Mouse (Mus musculus) spleen, postnatal 36 days (tissue): ENCODE measurements at regions not wholly inside any gene's neighbourhood (a gene's known extent, or its start where the extent isn't known, plus 50 kb on each side); places are given as distances from the start of the nearest gene placed in this dataset.

Experiments used
- DNase-seq, 2 experiments: peaks; one replicate each; pipeline ENCODE4 v3.0.0; 2022; ENCODE audit warnings: low spot score in 2 of 2, mixed read lengths in 1 of 2

- no peak for DNase-seq
Observed at GRCm38 (mm10) chr9:61765366-61765765, 149.0 kb downstream of the Rplp1 start.

- DNase-seq: no peak
Observed at GRCm38 (mm10) chr9:61757806-61758205, 156.5 kb downstream of the Rplp1 start.

- DNase-seq: no peak
Observed at GRCm38 (mm10) chr9:61756801-61757342, 157.5 kb downstream of the Rplp1 start.

- DNase-seq: no peak
Observed at GRCm38 (mm10) chr9:61756224-61756800, 158.0 kb downstream of the Rplp1 start.

DNA sequence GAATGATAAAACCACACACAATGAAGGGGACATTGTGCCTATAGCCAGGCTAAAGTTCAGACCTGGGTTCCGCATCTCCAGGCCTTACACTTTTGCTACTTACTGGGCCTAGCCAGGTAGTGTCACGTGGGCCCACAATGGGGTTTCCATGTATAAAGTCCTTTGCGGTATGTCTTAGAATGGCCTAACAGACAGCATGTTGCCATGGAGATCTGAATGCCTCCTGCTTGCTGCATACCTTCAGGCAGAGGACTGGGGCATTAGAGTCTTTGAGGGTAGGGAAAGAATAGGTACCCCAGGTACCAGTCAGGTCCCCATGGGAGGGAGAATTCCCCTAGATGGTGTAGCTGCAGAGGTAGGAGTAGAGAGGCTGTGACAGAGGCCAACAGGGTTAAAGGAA, 159.0 kb downstream of the Rplp1 start:
- no peak for DNase-seq

GRCm38 (mm10) chr9:61753795-61754194, 160.5 kb downstream of the Rplp1 start:
- DNase-seq: no peak

GRCm38 (mm10) chr9:61749201-61749600, 165.1 kb downstream of the Rplp1 start:
- no peak for DNase-seq

DNA sequence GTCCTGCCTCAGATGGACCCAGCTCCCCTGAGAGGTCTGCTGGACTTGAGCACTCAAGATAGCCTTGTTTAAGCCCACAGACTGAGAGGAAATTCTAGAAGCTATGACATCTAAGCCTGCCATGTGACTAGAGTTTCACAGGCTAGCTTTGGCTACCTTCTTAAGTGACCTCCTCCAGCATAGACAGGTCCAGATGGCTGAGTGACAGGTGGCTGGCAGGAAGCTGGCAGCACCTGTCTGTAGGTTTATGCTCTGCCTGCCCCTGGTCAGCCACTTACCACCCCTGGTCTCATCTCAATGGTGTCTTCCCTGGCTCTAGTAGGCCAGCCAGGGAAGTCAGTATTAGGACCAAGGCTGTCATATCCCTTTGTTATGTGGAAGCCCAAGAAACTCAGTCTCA, 165.9 kb downstream of the Rplp1 start:
- no peak for DNase-seq

- no peak for DNase-seq
Observed at GRCm38 (mm10) chr9:61746401-61746800, 167.9 kb downstream of the Rplp1 start.

GRCm38 (mm10) chr9:61745301-61745801, 169.0 kb downstream of the Rplp1 start:
- DNase-seq: no peak

DNA sequence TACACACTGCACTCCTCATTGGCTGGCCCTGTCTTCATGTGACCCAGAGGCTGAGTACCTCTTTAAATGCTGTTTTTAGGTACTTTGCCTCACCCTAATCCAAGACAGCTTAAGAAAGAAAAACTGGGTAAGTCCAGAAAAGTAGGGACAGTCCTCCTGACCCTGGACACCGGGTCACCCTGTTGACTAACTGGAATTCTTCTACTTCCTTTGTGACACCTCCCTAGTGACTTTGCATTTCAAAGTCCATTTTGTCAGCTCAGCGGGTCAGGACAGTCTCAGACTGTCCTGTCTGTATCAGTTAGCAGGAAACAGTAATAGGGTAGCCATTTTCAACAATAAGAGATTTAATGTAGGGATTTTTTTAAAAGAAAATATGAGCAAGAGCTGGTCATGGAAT, 180.8 kb downstream of the Rplp1 start:
- no peak for DNase-seq

GRCm38 (mm10) chr9:61732747-61733146, 181.6 kb downstream of the Rplp1 start:
- no peak for DNase-seq

- DNase-seq: no peak
Observed at GRCm38 (mm10) chr9:61728115-61728514, 186.2 kb downstream of the Rplp1 start.

GRCm38 (mm10) chr9:61727651-61728050, 186.7 kb downstream of the Rplp1 start:
- DNase-seq: no peak

DNA sequence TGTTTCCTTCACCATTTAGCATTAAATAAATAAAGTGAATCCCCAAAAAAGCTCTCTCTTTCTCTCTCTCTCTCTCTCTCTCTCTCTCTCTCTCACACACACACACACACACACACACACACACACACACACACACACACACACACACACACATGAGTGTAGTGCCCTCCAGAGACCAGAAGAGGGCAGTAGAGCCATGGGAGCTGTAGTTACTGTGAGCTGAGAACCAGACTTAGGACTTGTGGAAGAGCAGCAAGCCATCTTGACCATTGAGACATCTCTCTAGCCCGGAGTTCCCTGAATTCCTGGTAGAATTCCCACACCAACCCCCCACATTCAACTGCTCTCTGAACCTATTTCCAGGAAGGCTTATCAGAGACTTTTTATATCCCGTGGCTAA, 190.3 kb downstream of the Rplp1 start:
- no peak for DNase-seq

GRCm38 (mm10) chr9:61723021-61723581, 191.2 kb downstream of the Rplp1 start:
- DNase-seq: no peak

GRCm38 (mm10) chr9:61721851-61722250, 192.5 kb downstream of the Rplp1 start:
- no peak for DNase-seq

DNA sequence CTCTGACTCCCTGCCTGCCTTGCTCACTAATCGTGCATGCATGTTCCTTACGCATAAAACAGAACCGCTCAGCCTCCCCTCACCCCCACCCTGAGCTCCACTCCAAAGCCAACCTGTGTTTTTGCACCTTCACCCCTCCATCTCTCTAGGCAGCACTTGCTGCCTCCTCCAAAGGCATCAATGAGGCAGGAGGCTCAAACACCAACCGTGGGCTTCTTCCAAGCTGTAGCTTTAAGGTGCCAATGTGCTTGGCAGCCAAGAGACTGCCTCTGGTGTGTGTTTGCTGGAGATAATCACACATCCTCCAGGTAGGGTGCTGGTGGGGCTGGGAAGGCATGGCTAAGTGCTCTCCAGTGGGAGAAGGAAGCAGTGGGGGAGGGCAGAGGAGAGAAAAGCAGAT, 193.3 kb downstream of the Rplp1 start:
- DNase-seq: no peak

DNA sequence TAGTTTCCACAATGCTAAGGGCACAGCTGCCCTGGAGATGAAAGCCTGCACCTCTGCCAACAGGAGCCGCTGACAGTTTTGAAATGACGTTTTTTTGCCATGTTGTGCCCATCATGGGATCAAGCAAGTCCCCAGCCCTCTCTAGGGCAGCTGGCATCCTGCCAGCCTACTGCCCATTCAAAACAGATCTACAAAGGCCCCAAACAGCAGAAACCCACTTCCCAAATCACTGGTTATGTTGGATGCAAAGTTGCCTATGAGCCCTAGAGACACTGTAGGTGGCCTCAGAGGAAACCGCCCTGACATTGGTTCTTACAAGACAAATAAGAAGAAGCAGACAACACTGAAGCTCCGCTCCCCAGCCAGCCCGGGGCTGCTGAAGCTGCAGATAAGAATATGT, 194.1 kb downstream of the Rplp1 start:
- DNase-seq: no peak

DNA sequence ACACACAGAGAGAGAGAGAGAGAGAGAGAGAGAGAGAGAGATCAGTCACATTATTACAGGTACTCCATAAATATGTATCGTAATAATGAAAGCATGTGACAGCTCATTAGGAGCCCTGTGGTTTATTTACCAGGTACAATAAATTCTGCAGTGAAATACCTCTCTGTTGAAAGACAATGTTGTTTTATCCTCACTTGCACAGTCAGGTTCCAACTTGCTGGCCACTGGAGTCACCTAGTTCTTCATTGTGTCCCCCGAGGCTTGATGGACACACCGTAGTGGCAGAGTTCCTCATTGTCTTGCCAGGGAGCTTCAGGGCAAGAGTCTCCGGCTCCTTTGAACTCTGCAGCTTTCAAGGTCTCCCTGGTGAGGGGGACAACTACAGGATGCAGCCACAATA, 197.6 kb downstream of the Rplp1 start:
- DNase-seq: no peak

DNA sequence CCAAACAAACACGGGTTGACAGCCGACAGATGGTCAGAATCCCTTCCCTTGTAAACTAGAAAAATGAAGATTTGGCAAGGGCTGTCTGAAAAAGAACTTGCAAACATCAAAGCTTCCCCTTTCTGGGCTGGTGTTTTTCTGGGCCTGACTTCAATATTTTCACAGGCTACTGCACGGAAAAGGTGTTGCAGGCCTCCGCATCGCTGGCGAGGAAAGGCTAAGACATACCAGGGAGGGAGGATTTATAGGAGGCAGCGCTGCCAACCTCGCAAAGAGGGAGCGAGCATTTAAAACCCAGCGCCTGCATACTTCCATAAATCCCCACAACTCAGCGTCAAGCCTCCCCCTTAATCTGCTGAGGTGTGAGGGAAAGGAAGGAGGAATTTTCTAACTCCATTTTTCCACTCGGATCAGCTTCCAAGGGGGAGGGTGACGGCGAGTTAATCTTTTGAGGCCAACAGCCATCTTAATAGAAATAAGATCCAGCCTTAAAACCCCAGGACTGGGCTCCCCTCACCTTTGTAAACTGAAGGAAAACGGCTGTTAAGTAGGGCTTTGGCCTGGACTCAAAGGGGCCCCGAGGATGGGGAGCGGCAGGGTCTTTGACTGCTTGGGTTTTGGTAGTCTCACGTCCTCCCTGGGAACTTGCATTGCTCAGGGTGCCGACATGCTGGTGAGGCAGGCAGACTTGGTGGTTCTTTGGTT, 199.9 kb downstream of the Rplp1 start:
- DNase-seq: no peak

DNA sequence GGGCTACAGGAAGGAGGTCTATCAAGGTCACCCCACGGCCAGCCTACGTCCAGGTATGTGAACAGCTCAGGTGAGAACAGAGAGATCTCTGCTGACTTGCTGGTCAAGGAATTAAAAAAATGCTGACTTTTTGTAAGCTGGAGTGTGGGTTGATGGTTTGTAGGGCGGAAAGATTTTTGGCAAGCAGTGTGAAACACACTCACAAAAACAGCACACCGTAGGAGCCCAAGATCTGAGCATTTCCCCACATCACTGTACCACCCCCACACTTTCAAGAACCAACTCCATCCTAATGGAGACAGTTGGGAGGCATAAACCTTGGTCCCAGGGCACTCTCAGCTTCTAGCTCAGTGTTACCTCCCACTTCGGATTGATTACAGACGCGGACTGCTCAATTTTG, 200.5 kb downstream of the Rplp1 start:
- no peak for DNase-seq

DNA sequence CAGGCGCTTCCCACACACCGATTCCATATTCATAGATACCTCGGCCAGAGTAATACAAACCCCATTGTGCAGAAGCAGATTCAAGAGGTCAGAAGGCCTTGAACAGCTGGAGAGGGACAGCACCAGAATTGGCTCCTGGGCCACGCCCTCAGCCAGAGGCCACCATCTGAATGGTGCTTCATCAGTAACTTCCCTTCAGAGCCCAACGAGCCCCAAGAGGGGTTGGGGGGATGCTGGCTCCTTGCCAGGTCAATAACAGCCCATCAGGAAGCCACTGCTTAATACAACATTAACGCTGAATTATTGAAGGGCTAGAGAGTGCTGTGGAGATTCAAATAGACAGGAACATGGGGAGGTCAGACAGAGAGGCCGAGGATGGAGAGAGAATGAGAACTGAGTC, 203.0 kb downstream of the Rplp1 start:
- no peak for DNase-seq
